Mouse (Mus musculus) MEL (cell line): ENCODE measurements around the gene Timp2. TPM values are rescaled to one million over a fixed set of nuclear protein-coding genes. Genes with fewer than 3 reads are reported as not detected.
A peak's percentile ranks its signal among the peaks of the same experiment; 100 is the strongest.
"Not testable (repeated sequence)": the region's sequence is repeated elsewhere in the genome, so short reads cannot be mapped to it uniquely, and the experiment has no call there.

Experiments used
- DNase-seq: peaks from one replicate; pipeline ENCODE4 v3.0.0; 2011; ENCODE audit warnings: low read depth, low spot score
- H3K27ac ChIP-seq: 2 replicates; pipeline ENCODE4 v1.5.1; 2012; ENCODE audit warnings: low read depth, mild to moderate bottlenecking, control low read depth, low read length, moderate library complexity; ENCODE audit not compliant: control insufficient read depth
- H3K27me3 ChIP-seq, 2 experiments: fragments of 150-350 bp in 1 of 2; sonication (generic) in 1 of 2; 2 replicates each; pipeline ENCODE4 v1.6.1; 2012; ENCODE audit warnings: low read length in 2 of 2, mild to moderate bottlenecking in 2 of 2, improper control_type of control experiment in 1 of 2, moderate library complexity in 1 of 2; ENCODE audit not compliant: insufficient read depth in 2 of 2, control insufficient read depth in 1 of 2
- H3K36me3 ChIP-seq, 2 experiments: 2 replicates each; pipeline ENCODE4 v1.6.1; 2012 to 2014; ENCODE audit warnings: low read length in 2 of 2, improper control_type of control experiment in 1 of 2, inconsistent platforms in 1 of 2, mild to moderate bottlenecking in 1 of 2; ENCODE audit not compliant: insufficient read depth in 2 of 2, control insufficient read depth in 1 of 2
- H3K4me1 ChIP-seq, 2 experiments: fragments of 150-350 bp in 1 of 2; sonication (generic) in 1 of 2; 2 replicates each; pipeline ENCODE4 v1.6.1; 2012; ENCODE audit warnings: low read length in 2 of 2, improper control_type of control experiment in 1 of 2, mild to moderate bottlenecking in 1 of 2; ENCODE audit not compliant: insufficient read depth in 2 of 2, control insufficient read depth in 1 of 2
- H3K4me3 ChIP-seq, 2 experiments: fragments of 150-350 bp in 1 of 2; sonication (generic) in 1 of 2; 2 replicates each; pipeline ENCODE4 v1.5.1; 2012; ENCODE audit warnings: low read depth in 2 of 2, low read length in 2 of 2, mild to moderate bottlenecking in 2 of 2, moderate library complexity in 2 of 2, control low read depth in 1 of 2, improper control_type of control experiment in 1 of 2; ENCODE audit not compliant: control insufficient read depth in 1 of 2, insufficient read depth in 1 of 2
- H3K79me2 ChIP-seq: 2 replicates; pipeline ENCODE4 v1.6.1; 2012; ENCODE audit warnings: mild to moderate bottlenecking, low read length, moderate library complexity; ENCODE audit not compliant: control insufficient read depth, poor library complexity, insufficient read depth
- H3K9ac ChIP-seq: 2 replicates; pipeline ENCODE4 v1.6.1; 2012; ENCODE audit warnings: low read depth, mild to moderate bottlenecking, control low read depth, low read length, moderate library complexity; ENCODE audit not compliant: control insufficient read depth, poor library complexity, severe bottlenecking
- H3K9me3 ChIP-seq: fragments of 150-350 bp; sonication (generic); replicated peaks from 2 replicates; pipeline ENCODE4 v1.6.1; 2012; ENCODE audit warnings: mild to moderate bottlenecking, low read length, improper control_type of control experiment, moderate library complexity; ENCODE audit not compliant: insufficient read depth
- CHD2 ChIP-seq: IDR thresholded peaks from 2 replicates; pipeline ENCODE4 v1.6.1; 2011; ENCODE audit warnings: low read length, improper control_type of control experiment
- ELF1 ChIP-seq: IDR thresholded peaks from 2 replicates; pipeline ENCODE4 v1.6.1; 2014; ENCODE audit warnings: low read depth, mild to moderate bottlenecking, inconsistent platforms, low read length, improper control_type of control experiment, moderate library complexity
- EP300 ChIP-seq, 2 experiments: IDR thresholded peaks; 2 replicates each; pipeline ENCODE4 v1.6.1; 2011; ENCODE audit warnings: improper control_type of control experiment in 2 of 2, low read length in 2 of 2, low read depth in 1 of 2, mild to moderate bottlenecking in 1 of 2
- MAX ChIP-seq: IDR thresholded peaks from 2 replicates; pipeline ENCODE4 v1.6.1; 2011; ENCODE audit warnings: low read length, improper control_type of control experiment
- MXI1 ChIP-seq: IDR thresholded peaks from 2 replicates; pipeline ENCODE4 v1.6.1; 2011; ENCODE audit warnings: mild to moderate bottlenecking, low read depth, low read length, improper control_type of control experiment
- MYC ChIP-seq: IDR thresholded peaks from 2 replicates; pipeline ENCODE4 v1.6.1; 2011; ENCODE audit warnings: low read depth, mild to moderate bottlenecking, low read length, improper control_type of control experiment, moderate library complexity
- RAD21 ChIP-seq: IDR thresholded peaks from 2 replicates; pipeline ENCODE4 v1.6.1; 2011; ENCODE audit warnings: mild to moderate bottlenecking, low read depth, low read length, improper control_type of control experiment
- TAL1 ChIP-seq: IDR thresholded peaks from 2 replicates; pipeline ENCODE4 v1.6.1; 2012; ENCODE audit warnings: mild to moderate bottlenecking, inconsistent platforms, low read length, moderate library complexity, mixed read lengths
- USF1 ChIP-seq: IDR thresholded peaks from 2 replicates; pipeline ENCODE4 v1.6.1; 2014; ENCODE audit warnings: low read depth, mild to moderate bottlenecking, inconsistent platforms, low read length, improper control_type of control experiment, moderate library complexity
- ZMIZ1 ChIP-seq: IDR thresholded peaks from 2 replicates; pipeline ENCODE4 v1.6.1; 2012; ENCODE audit warnings: low read depth, mild to moderate bottlenecking, inconsistent platforms, low read length, improper control_type of control experiment, moderate library complexity
- polyA plus RNA-seq, 2 experiments: library from polyadenylated mRNA; stranded (reverse) in 1 of 2; unstranded in 1 of 2; fragments of >175 nt in 1 of 2; fragments of >200 nt in 1 of 2; gene quantifications; 2 replicates each; pipeline versions ENCODE4 v1.2.1 to v1.2.4; 2012; ENCODE audit warnings: low replicate concordance in 2 of 2, low read depth in 1 of 2; ENCODE audit not compliant: insufficient read length in 2 of 2, insufficient read depth in 1 of 2, missing spikeins in 1 of 2
- total RNA-seq: library from RNA; depleted of rRNA; stranded (reverse); fragments of 300-350 nt; gene quantifications from 2 replicates; pipeline ENCODE4 v1.2.3, GENCODE M21; 2012

Timp2 gene
- total and polyA plus RNA-seq, 3 experiments, result not detected

GRCm38 (mm10) chr11:118316231-118316806 lies 39.2 kb downstream of the Timp2 start:
- no peaks in the 10 kb centered on the region; a peak in 1 of 4 replicates for H3K36me3 ChIP-seq
- no peaks in the 10 kb centered on the region for H3K79me2 ChIP-seq
- peaks cover 0 to 7% of the 10 kb centered on the region in 2 experiments; a peak in 1 of 4 replicates for H3K4me1 ChIP-seq
- no peak overlapping the region for H3K4me3 ChIP-seq
- H3K27ac ChIP-seq, result no peak overlapping the region
- TF ChIP-seq ZMIZ1, result no peak
- TF ChIP-seq EP300 (IDR thresholded peaks at IDR 0.05; ENCODE audit: low read depth in 1 of 2, low read length in 2 of 2), result 0 out of 4 replicates have a peak, but pooled peaks of 1 of the 2 experiments have one; percentile 2
- TF ChIP-seq CHD2, result no peak
- no peaks in the 10 kb centered on the region for H3K9me3 ChIP-seq
- peaks cover 2% of the 10 kb centered on the region in 2 experiments for H3K27me3 ChIP-seq
- peak; percentile 30 for DNase-seq
- no peak overlapping the region for H3K9ac ChIP-seq

GRCm38 (mm10) chr11:118312132-118312723 lies 43.3 kb downstream of the Timp2 start:
- H3K4me1 ChIP-seq, result peaks cover 0 to 7% of the 10 kb centered on the region in 2 experiments; a peak in 1 of 4 replicates
- no peaks in the 10 kb centered on the region for H3K79me2 ChIP-seq
- no peak overlapping the region for H3K4me3 ChIP-seq
- peaks cover 7 to 11% of the 10 kb centered on the region in 2 experiments for H3K27me3 ChIP-seq
- no peak overlapping the region for H3K27ac ChIP-seq
- no peaks in the 10 kb centered on the region; a peak in 1 of 4 replicates for H3K36me3 ChIP-seq
- no peaks in the 10 kb centered on the region for H3K9me3 ChIP-seq
- H3K9ac ChIP-seq, result no peak overlapping the region
- DNase-seq, result peak; percentile 40
- TF ChIP-seq RAD21 (no peak), MAX (peak; percentile 65; the same call in 1 of the 2 replicates), TAL1 (no peak), USF1 (peak; percentile 64), MXI1 (peak; percentile 38; the same call in 1 of the 2 replicates), ELF1 (no peak), MYC (0 out of 2 replicates have a peak, but pooled peaks have one; percentile 58)

GRCm38 (mm10) chr11:118307962-118308361 lies 47.6 kb downstream of the Timp2 start:
- not testable (repeated sequence) for H3K79me2 ChIP-seq, H3K9ac ChIP-seq, H3K36me3 ChIP-seq, H3K9me3 ChIP-seq, H3K4me1 ChIP-seq, H3K27ac ChIP-seq, DNase-seq, H3K4me3 ChIP-seq
- H3K27me3 ChIP-seq, result peaks cover 18 to 21% of the 10 kb centered on the region in 2 experiments

GRCm38 (mm10) chr11:118303959-118304358 lies 51.6 kb downstream of the Timp2 start:
- H3K9me3 ChIP-seq, H3K4me1 ChIP-seq, H3K79me2 ChIP-seq, DNase-seq, H3K4me3 ChIP-seq, H3K27ac ChIP-seq, H3K9ac ChIP-seq, H3K36me3 ChIP-seq: not testable (repeated sequence)
- H3K27me3 ChIP-seq, result peaks cover 25 to 29% of the 10 kb centered on the region in 2 experiments
